Mouse (Mus musculus): ENCODE data around the gene Efemp2. TPM values are rescaled to one million over a fixed set of nuclear protein-coding genes. Genes with fewer than 3 reads are reported as not detected.

Gene Efemp2
- polyA plus RNA-seq, 1 experiment from 2014 or later: 62.7 TPM

DNA sequence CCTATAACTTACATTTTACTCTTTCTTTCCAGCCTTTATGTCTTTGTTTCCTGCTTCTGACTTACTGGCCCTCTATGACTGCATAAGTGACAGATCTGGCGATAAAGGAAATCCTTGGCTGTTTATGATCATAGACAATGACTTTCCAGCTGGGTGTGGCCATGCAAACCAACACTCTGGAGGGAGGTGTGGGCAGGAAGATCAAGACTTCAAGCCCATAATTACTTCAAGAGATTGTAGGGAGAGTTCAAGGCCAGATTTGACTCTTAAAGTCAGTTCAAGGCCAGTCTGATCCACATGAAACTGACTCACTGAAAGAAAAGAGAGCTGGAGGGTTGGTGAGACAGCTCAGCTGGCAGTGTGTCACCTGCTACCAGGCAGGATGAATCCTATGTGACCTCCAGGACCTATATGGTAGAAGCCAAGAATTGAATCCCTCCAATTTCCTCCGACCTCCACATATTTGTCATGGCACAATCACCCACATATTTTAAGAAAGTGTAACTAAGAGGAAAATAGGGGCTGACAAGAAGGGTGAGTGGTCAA lies 26.6 kb downstream of the Efemp2 start:
- no peak for ATAC-seq (replicated peaks; ENCODE audit: extremely low read depth, insufficient read depth, low FRiP score)
- no peaks in the 10 kb centered on the region for H3K9me3 ChIP-seq (replicated peaks; ENCODE audit: control insufficient read depth, low read length)
- no peaks in the 10 kb centered on the region for H3K27me3 ChIP-seq (ENCODE audit: control insufficient read depth, insufficient read depth, low read length)
- H3K36me3 ChIP-seq (ENCODE audit: control insufficient read depth, insufficient read depth): peaks cover 26% of the 10 kb centered on the region
- no peak overlapping the region for H3K27ac ChIP-seq (ENCODE audit: low read length)
- H3K9ac ChIP-seq (ENCODE audit: low read length): no peak overlapping the region
- H3K4me3 ChIP-seq (ENCODE audit: low read length): no peak overlapping the region
- no peaks in the 10 kb centered on the region for H3K4me1 ChIP-seq (ENCODE audit: control insufficient read depth, insufficient read depth, low read length)
- whole genome bisulfite sequencing: 80% methylated on average over 2 of the region's 2 CpGs
- H3K4me2 ChIP-seq (ENCODE audit: low read depth, low read length): no peak overlapping the region

DNA sequence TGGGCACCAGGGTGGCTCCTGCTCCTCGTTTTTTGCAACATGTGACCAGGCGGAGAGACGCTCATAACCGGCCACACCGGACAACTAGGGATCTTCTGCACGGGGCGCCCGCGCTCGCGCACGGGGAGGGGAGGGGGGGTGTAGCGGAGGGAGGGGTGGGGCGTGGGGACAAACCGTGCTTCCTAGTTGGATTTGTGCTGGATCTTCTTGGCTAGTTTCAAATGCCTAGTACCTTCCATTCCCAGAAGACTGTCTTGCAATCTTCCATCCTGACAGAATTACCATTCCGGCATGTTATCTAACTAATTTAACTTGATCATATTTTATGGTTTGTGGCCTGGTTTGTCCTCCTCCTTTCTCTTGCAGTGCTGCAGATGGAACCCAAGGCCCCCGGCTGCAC lies 29.9 kb downstream of the Efemp2 start, which contains the start of gene 1700020D05Rik:
Gene 1700020D05Rik (minus strand): TSS at position 101 of the 400 bp plus-strand sequence.
- no peaks in the 10 kb centered on the region for H3K27me3 ChIP-seq (ENCODE audit: control insufficient read depth, insufficient read depth, low read length)
- H3K4me2 ChIP-seq (ENCODE audit: low read depth, low read length): no peak within 1 kb of the TSS
- no peak within 1 kb of the TSS for H3K4me3 ChIP-seq (ENCODE audit: low read length)
- 0 out of 2 replicates have a peak, but pooled peaks cover 5% of the 10 kb centered on the region for H3K36me3 ChIP-seq (ENCODE audit: control insufficient read depth, insufficient read depth)
- H3K4me1 ChIP-seq (ENCODE audit: control insufficient read depth, insufficient read depth, low read length): no peaks in the 10 kb centered on the region
- 61% methylated on average over 17 of the region's 17 CpGs for WGBS
- H3K27ac ChIP-seq (ENCODE audit: low read length): no peak within 1 kb of the TSS
- no peak within 1 kb of the TSS for H3K9ac ChIP-seq (ENCODE audit: low read length)
- no peak for ATAC-seq (replicated peaks; ENCODE audit: extremely low read depth, insufficient read depth, low FRiP score)
- H3K9me3 ChIP-seq (replicated peaks; ENCODE audit: control insufficient read depth, low read length): no peaks in the 10 kb centered on the region

DNA sequence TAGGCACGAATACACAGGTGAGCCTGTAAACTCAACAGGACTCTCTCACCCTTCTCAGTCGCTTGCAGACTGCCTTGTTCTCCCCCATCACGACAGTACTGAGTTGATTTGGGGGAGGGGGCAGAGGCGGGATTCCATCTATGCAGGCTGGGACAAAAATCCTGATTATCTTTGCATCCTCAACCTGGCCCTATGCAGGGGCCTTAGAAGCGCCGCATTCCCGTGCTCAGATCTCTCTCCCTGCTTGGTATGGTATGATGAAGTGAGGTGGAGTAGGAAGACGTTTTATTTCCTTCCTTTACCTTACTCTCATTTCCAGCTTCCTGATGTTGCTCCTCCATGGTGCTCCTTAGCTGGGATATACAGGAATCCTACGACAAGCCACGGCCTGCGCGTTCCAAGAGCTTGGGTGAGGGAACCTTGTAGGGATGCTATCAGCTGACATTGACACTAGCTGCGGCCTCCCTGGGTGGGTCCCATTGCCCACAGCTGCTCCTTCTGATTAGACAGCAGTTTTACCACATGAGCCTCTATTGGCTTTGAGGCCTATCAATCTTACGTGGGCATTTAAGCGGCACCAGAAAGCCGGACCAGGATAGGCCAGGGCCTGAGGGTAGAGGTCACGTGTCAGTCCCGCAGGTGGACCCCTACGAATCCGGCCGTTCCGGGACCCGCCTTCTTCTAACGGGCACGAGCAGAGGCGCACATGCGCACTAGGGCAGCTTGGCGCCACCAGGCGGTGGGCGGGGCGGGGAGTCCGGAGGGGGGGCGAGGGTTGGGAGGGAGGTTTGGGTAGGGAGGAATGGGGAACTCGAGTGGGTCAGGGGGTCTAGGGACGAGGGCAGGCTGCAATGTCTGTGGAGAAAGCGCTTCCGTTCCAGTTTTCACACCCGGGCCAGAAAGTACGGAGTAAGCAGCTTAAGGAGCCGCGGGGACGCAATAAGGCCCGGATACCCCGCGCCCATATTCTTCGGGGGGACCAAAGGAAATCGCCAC lies 36.6 kb downstream of the Efemp2 start, which contains the start of gene Snx32:
Gene Snx32 (minus strand): TSS at position 508 of the 996 bp plus-strand sequence.
- H3K4me3 ChIP-seq (ENCODE audit: low read length): peak within 1 kb of the TSS; percentile 54
- no peaks in the 10 kb centered on the region for H3K27me3 ChIP-seq (ENCODE audit: control insufficient read depth, insufficient read depth, low read length)
- peak; percentile 99 for ATAC-seq (replicated peaks; ENCODE audit: extremely low read depth, insufficient read depth, low FRiP score)
- peaks cover 26% of the 10 kb centered on the region for H3K4me1 ChIP-seq (ENCODE audit: control insufficient read depth, insufficient read depth, low read length)
- no peaks in the 10 kb centered on the region for H3K9me3 ChIP-seq (replicated peaks; ENCODE audit: control insufficient read depth, low read length)
- 2% methylated on average over 47 of the region's 47 CpGs for WGBS
- peak within 1 kb of the TSS; percentile 77 for H3K9ac ChIP-seq (ENCODE audit: low read length)
- peak within 1 kb of the TSS; percentile 95 for H3K4me2 ChIP-seq (ENCODE audit: low read depth, low read length)
- no peaks in the 10 kb centered on the region for H3K36me3 ChIP-seq (ENCODE audit: control insufficient read depth, insufficient read depth)
- peak within 1 kb of the TSS; percentile 72 for H3K27ac ChIP-seq (ENCODE audit: low read length)

DNA sequence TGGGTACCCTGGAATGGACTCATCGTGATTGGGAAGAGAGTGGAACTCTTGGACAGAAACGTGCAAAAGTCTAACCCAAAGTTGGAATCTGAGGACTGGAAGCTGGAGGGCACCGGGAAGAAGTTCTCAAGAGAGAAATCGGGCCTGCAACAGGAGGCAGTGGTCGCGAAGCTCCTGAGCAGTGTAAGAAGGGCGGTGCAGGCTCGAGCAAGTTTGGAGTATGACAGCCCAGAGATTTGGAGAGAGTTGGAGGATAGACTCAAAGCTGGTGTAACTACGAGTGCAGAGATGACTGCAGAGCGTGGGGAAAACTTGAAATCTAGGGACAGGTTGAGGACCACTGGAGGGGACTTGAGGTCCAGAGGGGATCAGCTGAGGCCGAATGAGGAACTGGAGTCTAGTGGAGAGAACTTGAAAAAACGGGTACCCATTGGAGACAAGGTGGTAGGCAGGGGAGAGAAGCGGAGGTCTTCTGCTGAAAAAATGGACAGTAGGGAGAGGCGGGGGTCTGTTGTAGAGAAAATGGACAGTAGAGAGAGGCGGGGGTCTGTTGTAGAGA lies 37.4 kb downstream of the Efemp2 start:
- Histone ChIP-seq H3K9ac (ENCODE audit: low read length) (peak overlapping the region; percentile 66), H3K27me3 (ENCODE audit: control insufficient read depth, insufficient read depth, low read length) (no peaks in the 10 kb centered on the region), H3K27ac (ENCODE audit: low read length) (peak overlapping the region; percentile 15), H3K4me2 (ENCODE audit: low read depth, low read length) (peak overlapping the region; percentile 95), H3K9me3 (replicated peaks; ENCODE audit: control insufficient read depth, low read length) (no peaks in the 10 kb centered on the region), H3K4me1 (ENCODE audit: control insufficient read depth, insufficient read depth, low read length) (peaks cover 26% of the 10 kb centered on the region), H3K36me3 (ENCODE audit: control insufficient read depth, insufficient read depth) (no peaks in the 10 kb centered on the region), H3K4me3 (ENCODE audit: low read length) (peak overlapping the region; percentile 54)
- 43% methylated on average over 15 of the region's 15 CpGs for WGBS
- no peak; the same call in 1 of the 2 replicates for ATAC-seq (replicated peaks; ENCODE audit: extremely low read depth, insufficient read depth, low FRiP score)

DNA sequence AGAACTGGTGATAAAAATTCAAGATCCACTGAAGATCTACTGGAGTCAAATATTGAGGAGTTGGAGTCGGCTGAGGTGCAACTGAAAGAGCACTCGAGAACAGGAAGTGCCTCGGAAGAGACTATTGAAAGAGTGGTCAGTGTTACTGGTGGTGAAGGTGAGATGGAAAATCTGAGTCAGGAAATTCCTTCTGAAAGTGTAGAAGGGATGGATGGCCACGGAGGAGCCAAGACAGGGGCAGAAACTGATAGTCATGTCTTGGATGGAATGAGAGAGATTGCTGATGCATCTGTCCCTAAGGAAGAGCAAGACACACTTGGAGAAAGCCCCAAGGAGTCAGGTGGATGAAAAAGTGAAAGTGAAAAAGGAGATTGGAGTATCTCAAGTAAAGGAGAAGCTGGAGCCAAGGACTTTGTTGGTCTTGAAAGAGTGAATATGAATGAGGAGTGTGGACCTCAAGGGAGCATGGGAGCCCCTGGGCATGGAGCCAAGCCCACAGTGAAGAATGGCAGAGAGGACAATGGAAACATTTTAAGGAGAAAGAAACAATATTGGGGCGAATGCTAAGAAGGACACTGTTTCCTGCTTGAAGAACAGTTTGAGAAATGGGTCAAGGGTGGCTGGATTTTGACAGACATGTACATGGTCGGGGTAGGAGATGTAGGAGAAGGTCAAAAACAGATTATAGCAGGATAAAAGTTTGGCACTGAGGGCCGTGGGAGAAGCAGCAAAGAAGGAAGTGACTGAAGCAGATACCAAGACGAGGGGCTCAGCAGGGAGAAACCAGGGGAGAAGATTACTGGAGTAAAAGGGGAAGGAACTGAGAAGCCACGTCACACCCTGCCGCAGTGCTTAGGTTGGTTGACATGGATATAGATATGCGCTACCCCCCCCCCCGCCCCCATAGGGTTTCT lies 38.6 kb downstream of the Efemp2 start:
- ATAC-seq (replicated peaks; ENCODE audit: extremely low read depth, insufficient read depth, low FRiP score): no peak
- peak overlapping the region; percentile 46 for H3K27ac ChIP-seq (ENCODE audit: low read length)
- H3K4me1 ChIP-seq (ENCODE audit: control insufficient read depth, insufficient read depth, low read length): peaks cover 26% of the 10 kb centered on the region
- no peaks in the 10 kb centered on the region for H3K9me3 ChIP-seq (replicated peaks; ENCODE audit: control insufficient read depth, low read length)
- WGBS: 60% methylated on average over 12 of the region's 12 CpGs
- peak overlapping the region; percentile 49 for H3K4me2 ChIP-seq (ENCODE audit: low read depth, low read length)
- H3K36me3 ChIP-seq (ENCODE audit: control insufficient read depth, insufficient read depth): no peaks in the 10 kb centered on the region
- peak overlapping the region; percentile 10; the same call in 1 of the 2 replicates for H3K4me3 ChIP-seq (ENCODE audit: low read length)
- H3K9ac ChIP-seq (ENCODE audit: low read length): no peak overlapping the region
- H3K27me3 ChIP-seq (ENCODE audit: control insufficient read depth, insufficient read depth, low read length): no peaks in the 10 kb centered on the region

DNA sequence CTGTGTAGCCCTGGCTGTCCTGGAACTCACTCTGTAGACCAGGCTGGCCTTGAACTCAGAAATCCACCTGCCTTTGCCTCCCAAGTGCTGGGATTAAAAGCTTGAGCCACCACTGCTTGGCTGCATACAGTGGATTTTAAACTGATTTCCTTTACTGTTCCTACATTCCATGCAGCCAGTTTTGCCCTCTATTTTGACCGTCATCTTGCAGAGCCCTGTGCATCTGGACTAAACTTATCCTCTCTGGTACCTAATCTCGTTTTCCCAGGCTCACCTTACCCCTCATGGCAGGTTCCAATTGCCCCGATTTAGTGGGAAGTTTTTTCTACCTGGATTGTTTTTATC lies 39.2 kb downstream of the Efemp2 start:
- Histone ChIP-seq H3K27ac (ENCODE audit: low read length) (no peak overlapping the region; the same call in 1 of the 2 replicates), H3K9me3 (replicated peaks; ENCODE audit: control insufficient read depth, low read length) (no peaks in the 10 kb centered on the region), H3K4me1 (ENCODE audit: control insufficient read depth, insufficient read depth, low read length) (peaks cover 26% of the 10 kb centered on the region), H3K9ac (ENCODE audit: low read length) (no peak overlapping the region), H3K27me3 (ENCODE audit: control insufficient read depth, insufficient read depth, low read length) (no peaks in the 10 kb centered on the region), H3K4me2 (ENCODE audit: low read depth, low read length) (no peak overlapping the region), H3K36me3 (ENCODE audit: control insufficient read depth, insufficient read depth) (no peaks in the 10 kb centered on the region), H3K4me3 (ENCODE audit: low read length) (no peak overlapping the region)
- 76% methylated on average over 3 of the region's 3 CpGs for WGBS
- no peak for ATAC-seq (replicated peaks; ENCODE audit: extremely low read depth, insufficient read depth, low FRiP score)

DNA sequence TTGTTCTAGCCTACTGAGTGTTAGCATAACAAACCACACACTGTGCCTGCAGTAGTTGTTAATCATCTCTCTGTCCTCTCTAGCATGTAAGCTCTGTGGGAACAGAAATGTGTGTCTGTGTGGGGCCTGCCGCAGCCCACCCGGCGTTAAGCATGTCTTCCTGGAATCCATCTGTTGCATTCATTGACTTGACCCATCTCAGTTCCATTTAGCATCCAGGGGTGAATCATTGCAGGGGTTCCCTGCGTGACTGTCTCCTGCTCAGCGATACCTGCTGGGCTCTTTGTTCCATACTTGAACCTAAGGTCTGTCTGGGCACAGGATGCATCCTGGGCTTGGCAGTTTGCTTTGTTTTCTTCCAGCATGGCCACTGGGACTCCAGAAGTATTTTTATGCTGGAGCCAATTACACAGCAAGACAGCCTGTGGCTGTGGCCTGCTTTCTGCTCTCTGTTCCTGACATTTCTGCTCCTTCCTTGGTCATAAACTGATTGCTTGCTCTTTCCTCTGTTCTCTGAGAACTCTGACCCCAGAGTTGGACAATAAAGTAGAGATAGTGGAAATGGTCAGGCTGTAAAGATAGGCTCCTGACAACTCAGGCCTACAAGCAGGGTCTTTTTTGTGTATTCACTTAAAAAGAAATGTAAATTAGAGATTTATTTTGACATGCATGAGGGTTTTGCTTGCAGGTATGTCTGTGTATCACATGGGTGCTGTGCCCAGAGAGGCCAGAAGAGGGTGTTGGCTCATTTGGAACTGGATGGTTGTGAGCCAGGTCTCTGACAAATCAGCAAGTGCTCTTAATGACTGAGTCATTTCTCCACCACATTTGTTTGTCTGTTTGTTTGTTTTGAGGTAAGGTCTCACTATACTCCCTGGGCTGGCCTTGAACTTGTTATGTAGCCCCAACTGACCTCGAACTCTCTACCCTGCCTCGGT lies 42.4 kb downstream of the Efemp2 start:
- Histone ChIP-seq H3K27me3 (ENCODE audit: control insufficient read depth, insufficient read depth, low read length) (no peaks in the 10 kb centered on the region), H3K36me3 (ENCODE audit: control insufficient read depth, insufficient read depth) (no peaks in the 10 kb centered on the region), H3K9ac (ENCODE audit: low read length) (no peak overlapping the region), H3K4me3 (ENCODE audit: low read length) (no peak overlapping the region), H3K27ac (ENCODE audit: low read length) (no peak overlapping the region), H3K4me2 (ENCODE audit: low read depth, low read length) (no peak overlapping the region), H3K9me3 (replicated peaks; ENCODE audit: control insufficient read depth, low read length) (no peaks in the 10 kb centered on the region), H3K4me1 (ENCODE audit: control insufficient read depth, insufficient read depth, low read length) (peaks cover 17% of the 10 kb centered on the region)
- WGBS: 87% methylated on average over 7 of the region's 7 CpGs
- no peak for ATAC-seq (replicated peaks; ENCODE audit: extremely low read depth, insufficient read depth, low FRiP score)
